Mouse (Mus musculus): ENCODE measurements around the gene 1810010H24Rik.
A peak's percentile ranks its signal among the peaks of the same experiment; 100 is the strongest.
"Not testable (repeated sequence)": the region's sequence is repeated elsewhere in the genome, so short reads cannot be mapped to it uniquely, and the experiment has no call there.

The 1810010H24Rik gene

GRCm38 (mm10) chr11:107045546-107045945 is 20.1 kb downstream of the 1810010H24Rik start:
- no peak for DNase-seq

DNA sequence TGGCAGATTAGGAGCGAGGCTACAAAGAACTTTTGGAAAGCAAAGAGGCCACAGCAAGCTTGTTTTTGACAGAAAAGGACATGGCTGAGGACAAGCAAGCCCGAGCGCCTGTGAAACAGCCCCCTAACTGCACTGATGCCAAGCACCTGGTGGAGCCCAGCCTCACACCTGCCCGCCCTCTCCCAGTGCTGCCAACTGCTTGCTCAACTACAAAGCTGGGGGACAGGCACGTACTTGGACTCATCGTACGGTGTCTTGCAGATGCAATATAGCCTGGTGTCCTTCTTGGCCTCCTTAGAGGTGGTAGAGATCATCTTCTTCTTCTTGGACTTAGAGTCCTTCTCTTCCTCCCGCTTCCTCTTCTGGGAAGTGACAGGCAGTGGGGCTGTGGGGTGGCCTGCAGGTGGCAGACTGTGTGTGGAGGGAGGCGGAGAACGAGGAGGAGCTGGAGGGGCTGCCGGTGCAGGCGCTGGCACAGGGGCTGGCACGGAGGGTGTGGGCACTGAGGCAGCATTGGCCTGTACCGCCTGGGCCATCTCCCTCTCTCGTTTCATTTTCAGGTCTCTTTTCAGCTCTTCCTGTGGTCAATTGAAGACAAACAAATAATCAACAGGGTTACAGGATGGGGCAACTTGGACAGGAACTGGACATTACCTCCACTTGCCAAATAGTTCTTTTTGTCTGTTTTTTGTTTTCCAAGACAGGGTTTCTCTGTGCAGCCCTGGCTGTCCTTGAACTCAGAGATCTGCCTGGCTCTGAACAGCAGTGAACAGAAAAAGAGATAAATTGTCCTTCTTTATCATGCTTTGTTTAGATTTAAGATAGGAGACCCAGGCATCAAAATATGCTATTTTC is 21.5 kb downstream of the 1810010H24Rik start:
- DNase-seq, result peak; percentile 15

GRCm38 (mm10) chr11:107054870-107055269 is 29.4 kb downstream of the 1810010H24Rik start:
- DNase-seq, result no peak

- DNase-seq, result no peak
Measured at GRCm38 (mm10) chr11:107057391-107057790, 31.9 kb downstream of the 1810010H24Rik start.

- DNase-seq, result not testable (repeated sequence)
Measured at GRCm38 (mm10) chr11:107059634-107060033, 34.2 kb downstream of the 1810010H24Rik start.

- DNase-seq, result no peak
Measured at GRCm38 (mm10) chr11:107060941-107061340, 35.5 kb downstream of the 1810010H24Rik start.

DNA sequence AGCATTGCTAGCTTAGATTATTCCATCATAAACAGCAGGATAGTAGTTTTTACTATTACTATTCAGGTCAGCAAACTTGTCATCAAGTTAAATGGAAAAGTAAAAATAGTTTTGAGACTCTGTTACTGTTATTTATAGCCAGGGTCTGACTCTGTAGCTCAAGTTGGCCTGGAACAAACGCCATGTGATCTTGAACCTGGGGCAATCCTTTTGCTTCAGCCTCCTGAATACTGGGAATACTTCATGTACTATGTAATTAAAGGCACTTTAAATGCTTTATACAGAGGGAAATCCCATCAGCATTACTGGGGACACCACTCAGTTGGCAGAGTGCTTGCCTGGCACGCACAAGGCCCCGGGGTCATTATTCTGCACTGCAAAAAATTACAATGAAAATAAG is 37.6 kb downstream of the 1810010H24Rik start:
- no peak for DNase-seq

DNA sequence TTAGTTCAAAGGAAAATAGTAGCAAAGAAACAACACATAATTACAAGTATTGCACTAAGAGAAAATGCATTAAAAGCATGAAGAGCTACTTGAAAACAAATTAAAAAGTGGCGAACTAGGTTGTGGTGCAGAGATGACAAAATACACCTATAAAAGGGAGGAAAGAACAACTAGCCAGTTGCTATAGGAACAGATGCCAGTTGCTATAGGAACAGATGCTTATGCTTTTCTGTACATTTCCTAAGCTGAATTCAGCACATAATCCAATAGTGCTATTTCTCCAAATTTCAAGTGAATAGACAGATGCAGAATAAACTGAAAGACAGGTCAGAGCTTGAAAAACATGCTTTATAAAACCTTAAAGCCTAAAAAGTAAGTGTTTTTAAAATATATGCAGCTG is 39.1 kb downstream of the 1810010H24Rik start:
- DNase-seq, result no peak

DNA sequence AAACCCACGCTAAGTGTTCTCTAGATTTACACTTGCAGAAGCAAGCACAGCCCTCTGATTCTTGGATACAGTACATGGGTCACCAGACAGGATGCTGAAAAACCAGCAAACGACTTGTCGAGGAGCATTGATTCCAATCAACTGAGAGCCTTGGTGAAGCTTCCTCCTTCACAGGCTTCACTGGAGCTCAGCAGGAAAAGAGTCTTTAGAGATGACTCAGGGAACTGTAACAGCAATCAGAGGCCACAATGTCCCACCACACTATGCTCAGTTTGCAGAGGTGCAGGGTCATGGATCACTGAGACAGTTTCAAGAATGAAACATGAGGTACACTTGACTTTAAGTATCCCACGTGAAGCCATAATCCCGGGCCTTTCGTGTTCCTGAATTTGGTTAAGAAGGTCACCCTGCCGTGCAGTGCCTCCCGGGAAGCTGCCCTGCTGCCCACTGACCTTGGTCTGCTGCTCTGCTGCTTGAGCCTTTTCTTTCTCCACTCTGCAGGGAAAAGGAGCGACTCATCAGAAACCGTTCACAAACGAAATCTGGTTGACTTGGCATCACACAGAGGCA is 39.8 kb downstream of the 1810010H24Rik start:
- DNase-seq, result no peak

Data from cerebellum, adult 9-11 months (tissue).